Mouse (Mus musculus) neural tube, postnatal 0 days (tissue): ENCODE measurements around the gene Fbxl16. TPM values are rescaled to one million over a fixed set of nuclear protein-coding genes. Genes with fewer than 3 reads are reported as not detected.

Experiments used
- polyA plus RNA-seq: library from polyadenylated mRNA; unstranded; fragments of >200 nt; fragmentation: Nextera tagmentation; extraction: Ambion mirVana; gene quantifications from 2 replicates; pipeline ENCODE4 v1.2.1, GENCODE M21; 2015

The Fbxl16 gene
- 55.3 and 58.9 TPM in 2 replicates for polyA plus RNA-seq

DNA sequence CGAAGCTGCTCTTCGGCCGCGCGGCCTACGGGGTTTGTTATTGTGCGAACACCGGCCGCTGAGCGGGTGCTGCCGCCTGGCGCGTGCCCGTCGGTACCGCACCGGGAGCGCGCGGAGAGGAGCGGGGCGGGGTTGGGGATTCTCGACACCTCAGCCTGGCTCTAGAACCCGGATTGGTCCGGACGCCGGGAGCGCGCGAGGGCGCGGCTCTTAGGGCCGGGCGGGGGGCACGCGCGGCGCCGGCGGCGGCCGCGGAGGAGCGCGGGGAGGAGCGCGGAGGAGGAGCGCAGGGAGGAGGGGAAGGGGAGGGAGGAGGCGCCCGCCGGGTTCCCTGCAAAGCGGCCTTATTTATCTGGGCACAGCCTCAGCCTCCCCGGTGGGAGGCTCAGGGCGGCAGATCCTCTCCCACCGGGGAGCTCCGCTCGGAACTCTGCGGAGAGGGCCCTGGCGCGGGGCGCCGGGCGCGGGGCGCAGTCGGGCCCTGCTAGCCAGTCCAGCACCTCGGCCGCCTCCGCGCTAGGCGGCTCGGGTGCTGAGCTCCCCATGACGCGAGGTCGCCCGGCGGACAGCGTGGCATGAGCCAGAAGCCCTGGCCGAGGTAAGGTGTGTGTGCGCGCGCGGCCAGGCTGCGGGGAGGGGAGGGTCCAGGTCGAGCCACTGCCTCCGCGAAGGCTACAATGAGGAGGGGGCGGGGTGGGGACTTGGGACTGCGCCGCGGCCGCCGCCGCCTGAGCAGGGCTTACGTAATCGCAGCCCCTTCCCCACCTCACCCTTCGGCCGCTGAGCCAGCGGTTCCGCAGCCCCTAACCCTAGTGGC, at the start of gene Fbxl16:
Gene Fbxl16 (plus strand): TSS at position 297 of the 817 bp plus-strand sequence.

DNA sequence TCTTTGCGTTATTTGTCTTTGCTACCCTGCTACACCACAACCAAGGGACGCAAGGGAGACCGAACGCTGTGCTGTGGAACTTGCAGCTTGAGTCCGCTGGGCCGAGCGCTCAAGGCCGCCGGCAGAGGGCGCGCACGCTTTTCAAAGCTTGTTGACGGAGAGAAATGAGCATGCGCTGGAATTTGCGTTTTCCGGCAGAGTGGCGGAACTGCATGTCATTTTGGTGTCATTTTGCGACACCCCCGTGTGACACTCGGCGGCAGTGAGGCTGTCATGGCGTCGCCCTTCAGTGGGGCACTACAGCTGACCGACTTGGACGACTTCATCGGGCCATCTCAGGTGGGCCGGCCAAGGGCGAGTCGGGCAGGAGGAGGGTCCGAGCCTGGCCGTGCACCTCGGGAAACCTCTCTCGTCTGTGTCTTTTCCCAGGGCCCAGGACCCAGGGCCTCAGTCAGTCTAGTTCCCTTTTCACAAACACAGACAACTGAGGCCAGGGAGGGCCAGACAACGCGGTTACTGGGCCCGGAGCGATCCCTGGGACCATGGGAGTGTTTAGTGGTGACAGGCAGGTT, 35.2 kb upstream of the Fbxl16 start, which contains the start of gene Narfl:
Gene Narfl (plus strand): TSS at position 228 of the 572 bp plus-strand sequence.

DNA sequence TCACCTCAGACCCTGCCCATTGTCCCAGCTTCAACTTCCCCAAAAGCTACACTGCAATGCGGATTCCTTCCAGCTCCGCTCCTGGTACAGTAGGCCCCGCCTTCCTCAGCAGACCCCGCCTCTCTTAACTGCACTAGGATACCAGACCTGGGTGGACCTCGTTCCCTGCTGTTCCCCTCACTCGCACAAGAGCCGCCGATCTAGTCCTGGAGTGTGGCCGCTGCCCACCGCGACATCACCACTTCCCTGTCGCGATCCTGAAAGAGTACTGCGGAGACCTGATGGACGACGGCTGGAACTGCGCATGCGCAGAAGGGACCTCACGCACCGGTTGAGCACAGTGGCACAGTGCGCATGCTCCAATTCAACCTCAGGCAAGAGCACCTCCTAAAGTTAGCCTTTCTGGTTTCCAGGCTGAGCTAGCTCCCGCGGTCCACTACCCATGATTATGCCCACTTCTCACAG, 23.6 kb upstream of the Fbxl16 start, which contains the start of gene Haghl:
Gene Haghl (minus strand): TSS at position 393 of the 465 bp plus-strand sequence.

DNA sequence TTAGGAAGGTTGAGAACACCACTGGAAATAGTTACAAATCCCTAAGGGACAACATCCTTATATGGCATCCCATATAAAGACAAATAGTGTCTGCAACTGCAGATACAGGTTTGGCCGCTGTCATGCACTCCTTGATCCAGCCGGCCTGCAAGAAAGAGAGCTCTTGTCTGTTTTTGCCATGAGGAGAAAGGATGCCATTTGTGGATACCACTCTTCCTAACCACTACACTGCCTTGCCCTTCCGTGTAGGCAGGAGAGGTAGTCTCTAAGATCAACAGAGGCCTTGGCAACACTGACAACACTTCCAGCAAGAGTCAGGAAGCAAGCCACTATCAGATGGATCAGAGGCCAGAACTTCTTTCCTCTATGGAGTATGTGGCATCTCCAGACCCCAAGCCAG, 22.6 kb upstream of the Fbxl16 start, which contains the start of gene Ccdc78:
Gene Ccdc78 (plus strand): TSS at position 301 of the 400 bp plus-strand sequence.

DNA sequence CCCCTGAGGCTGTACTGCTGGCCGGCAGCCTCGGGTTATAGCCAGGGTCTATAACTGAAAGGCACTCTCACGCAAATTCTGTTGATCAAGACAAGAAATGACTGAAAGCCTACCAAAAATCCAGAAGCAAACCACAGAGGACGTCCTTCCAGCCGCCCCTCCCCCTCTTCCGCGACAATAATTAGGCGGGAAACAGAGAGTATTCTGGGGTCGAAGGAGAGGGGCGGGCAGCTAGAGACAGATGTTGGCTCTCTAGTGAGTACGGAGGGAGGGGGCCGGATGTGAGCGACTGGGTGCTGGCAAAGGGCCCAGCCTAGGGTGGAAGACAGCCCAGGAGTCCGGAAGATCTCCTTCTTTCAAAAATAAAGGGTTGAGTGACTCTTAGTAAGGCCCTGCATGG, 16.3 kb upstream of the Fbxl16 start, which contains the start of gene Fam173a:
Gene Fam173a (minus strand): TSS at position 287 of the 400 bp plus-strand sequence.

DNA sequence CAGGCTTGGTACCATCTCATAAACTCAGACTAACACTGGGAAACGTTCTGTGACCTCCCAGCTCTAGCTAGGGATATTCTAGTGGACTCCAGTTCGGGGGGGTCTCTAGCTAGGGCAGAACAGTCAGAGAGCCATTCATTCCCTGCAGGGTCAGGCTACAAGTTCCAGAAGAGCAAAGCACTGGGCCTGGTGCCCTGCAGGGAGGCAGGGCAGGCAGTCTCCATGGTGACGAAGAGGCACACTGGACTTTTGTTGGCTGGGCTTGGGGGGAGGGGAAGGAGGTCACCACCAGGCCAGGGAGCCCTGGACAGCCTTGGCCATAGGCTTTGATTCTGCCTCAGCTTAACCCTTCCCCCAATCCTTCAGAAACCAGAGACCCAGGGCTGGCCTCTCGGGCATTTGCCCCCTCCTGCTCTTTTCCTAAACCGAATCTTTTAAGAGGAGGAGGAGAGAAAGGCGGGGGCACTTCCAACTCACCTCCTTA, 13.2 kb upstream of the Fbxl16 start, which contains the start of gene AC134908.4:
Gene AC134908.4 (minus strand): TSS at position 51 of the 484 bp plus-strand sequence.

DNA sequence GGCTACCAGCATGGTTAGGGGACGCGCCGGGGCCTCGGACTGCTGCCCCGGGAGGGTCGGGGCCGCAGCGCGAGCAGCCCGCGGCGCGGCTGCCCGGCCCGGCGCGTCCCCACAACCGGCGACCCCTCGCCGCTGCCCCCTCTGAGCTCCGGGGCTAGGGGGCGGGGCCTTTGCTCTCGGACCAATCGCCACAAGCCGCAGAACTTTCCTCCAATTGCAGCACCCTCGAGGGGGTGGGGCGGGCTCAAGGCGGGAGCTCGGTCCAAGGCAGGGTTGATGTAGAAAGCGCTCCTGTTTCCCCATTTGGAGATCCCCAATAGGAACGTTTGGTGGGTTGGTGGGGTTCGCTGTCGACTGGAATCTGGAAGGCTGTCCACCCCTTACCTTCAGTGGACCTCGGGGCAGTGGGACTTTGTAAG, 11.9 kb upstream of the Fbxl16 start, which contains the start of gene Metrn:
Gene Metrn (minus strand): TSS at position 186 of the 419 bp plus-strand sequence.

DNA sequence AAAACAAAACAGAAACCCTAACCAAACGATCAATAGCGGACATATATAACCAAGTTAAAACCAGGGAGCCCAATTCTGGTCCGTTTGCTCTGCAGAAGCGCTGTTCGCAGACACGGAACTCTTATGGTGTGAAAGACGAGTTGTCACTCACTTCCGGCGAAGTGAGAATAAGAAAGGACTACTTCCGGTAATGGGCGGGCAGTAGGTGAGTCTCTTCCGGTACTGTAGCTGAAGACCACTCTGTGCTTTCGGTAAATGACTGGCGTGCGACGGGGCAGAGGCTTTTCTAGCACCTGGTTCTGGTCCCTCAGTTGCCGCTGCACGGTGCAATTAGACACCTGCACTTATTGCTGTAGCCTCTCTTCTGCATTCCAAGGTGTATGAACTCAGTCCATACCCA, 14.6 kb downstream of the Fbxl16 start, which contains the start of gene Wdr24:
Gene Wdr24 (plus strand): TSS at position 176 of the 400 bp plus-strand sequence.

DNA sequence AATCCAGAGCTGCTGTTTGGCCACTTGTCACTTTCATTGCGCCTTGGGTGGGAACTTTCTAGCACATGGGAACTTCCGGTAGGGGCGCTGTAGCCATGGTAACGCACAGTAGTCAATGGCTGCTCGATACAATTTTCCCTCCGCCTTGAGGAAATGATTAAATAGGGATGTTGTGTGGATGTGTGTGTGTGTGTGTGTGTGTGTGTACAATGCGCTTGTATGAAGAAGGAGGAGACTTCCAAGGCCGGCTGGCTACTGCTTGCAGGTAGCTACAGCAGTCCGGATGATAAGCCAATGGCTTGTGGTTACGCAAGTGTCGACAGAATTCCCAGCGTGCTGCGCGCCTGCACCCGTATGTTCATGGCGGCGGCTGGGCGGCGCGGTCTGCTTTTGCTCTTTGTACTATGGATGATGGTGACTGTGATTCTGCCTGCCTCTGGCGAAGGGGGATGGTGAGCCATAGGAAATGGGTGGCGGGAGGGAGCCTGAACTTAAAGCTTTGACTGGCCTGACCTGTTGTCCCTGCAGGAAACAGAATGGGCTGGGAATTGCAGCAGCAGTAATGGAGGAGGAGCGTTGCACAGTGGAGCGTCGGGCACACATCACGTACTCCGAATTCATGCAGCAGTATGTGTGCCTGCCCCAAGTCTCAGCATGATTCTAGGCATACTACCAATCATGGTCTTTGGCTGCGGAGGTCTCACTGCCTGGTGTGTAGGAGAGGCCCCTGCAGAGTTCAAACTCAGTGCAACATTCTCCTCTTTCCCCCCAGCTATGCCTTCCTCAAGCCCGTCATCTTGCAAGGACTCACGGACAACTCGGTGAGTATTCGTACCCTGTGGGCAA, 20.1 kb downstream of the Fbxl16 start, which contains the start of gene Jmjd8:
Gene Jmjd8 (plus strand): TSS at position 156 of the 846 bp plus-strand sequence.

DNA sequence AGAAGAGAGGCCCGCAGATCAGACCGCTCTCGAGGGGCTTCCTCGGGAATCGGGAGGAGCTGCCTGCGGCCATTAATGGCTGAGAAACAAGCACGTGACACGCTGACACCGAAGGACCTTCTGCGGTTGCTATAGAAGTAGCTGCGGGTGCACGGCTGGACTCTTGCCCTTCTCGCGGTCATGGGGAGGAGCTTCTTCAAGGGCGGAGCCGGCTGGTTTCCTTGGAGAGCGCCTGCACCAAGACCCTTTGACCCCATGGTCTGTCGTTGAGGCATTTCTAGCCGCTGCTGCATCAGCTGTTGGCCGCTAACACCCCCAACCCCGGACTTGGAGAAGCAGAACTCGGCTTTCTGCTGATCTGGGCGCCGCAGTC, 24.4 kb downstream of the Fbxl16 start, which contains the start of gene Stub1:
Gene Stub1 (minus strand): TSS at position 114 of the 373 bp plus-strand sequence.

DNA sequence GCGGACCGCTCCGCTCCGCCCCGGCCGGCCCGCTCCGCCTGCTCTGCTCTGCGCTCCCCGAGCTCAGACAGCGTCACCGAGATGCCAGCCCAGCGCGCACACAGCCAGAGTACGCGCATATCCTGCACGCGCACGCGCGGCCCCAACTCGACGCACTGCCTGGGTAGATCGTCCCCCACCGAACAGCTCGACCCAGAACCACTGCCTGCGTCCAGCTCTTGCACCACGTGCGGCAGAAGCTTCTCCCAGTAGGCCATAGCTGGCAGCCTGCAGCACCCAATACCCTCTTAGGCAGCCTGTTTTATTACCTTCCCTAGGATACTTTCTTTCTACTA, 28.2 kb downstream of the Fbxl16 start, which contains the start of gene Rhbdl1:
Gene Rhbdl1 (minus strand): TSS at position 220 of the 335 bp plus-strand sequence.

DNA sequence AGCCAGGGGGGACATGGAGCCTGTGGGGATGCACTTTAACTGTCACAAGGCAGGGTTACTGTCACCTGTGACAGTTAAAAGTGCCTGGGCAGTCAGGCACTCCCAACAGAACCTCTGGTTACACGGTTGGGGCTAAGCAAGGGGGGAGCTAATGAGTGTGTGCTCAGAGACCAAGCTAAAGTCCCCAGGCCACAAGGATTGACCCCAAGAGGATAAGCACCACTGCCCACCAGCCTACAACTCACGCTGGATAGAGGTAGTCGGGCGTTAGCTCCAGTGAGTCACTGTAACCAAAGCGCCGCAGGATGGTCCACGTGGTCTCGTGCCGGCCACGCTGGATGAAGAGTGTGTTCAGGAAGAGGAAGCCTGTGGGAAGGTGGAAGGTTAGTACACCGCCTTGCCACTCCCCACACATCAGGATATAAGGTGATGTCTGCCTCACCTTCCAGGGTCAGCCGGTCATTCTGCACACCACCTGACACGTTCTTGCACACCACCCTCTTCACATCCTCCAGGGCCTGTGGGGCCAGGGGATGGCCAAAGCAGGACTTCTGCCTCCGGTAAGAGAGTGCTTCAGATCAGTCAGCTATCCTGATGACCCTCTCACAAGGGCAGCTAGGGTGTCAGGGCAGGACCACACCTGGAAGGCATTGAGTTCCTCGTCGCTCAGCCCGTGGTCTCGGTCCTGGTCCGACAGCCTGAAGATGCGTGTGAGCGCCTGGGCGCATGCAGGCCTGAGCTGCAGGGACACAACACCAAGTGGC, 32.4 kb downstream of the Fbxl16 start, which contains the start of gene Gm20683:
Gene Gm20683 (minus strand): TSS at position 647 of the 764 bp plus-strand sequence.

DNA sequence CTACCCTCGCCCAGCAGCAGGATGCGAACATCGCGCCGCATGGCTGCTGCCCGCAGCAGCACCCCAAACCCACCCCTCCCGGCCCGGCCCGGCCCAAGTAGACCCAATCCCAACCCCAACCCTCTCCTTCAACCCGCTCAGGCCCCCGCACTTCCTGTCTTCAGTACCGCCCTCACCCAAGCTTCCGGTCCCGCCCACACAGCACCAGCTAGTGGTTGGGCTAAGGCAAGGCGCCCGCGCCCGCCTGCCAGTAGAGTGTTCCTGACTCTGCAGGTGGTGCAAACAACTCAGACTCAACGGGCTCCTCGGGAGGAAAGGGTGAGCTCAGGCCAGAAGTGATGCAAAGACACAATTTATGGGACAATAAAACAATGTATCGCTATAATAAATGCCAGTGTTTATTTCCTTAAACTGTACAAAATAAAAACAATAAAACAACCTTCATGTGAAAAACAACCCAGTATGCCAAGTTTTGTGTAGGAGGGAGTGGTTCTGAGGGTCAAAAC, 35.6 kb downstream of the Fbxl16 start, which contains the start of gene Rhot2:
Gene Rhot2 (minus strand): TSS at position 456 of the 506 bp plus-strand sequence.

DNA sequence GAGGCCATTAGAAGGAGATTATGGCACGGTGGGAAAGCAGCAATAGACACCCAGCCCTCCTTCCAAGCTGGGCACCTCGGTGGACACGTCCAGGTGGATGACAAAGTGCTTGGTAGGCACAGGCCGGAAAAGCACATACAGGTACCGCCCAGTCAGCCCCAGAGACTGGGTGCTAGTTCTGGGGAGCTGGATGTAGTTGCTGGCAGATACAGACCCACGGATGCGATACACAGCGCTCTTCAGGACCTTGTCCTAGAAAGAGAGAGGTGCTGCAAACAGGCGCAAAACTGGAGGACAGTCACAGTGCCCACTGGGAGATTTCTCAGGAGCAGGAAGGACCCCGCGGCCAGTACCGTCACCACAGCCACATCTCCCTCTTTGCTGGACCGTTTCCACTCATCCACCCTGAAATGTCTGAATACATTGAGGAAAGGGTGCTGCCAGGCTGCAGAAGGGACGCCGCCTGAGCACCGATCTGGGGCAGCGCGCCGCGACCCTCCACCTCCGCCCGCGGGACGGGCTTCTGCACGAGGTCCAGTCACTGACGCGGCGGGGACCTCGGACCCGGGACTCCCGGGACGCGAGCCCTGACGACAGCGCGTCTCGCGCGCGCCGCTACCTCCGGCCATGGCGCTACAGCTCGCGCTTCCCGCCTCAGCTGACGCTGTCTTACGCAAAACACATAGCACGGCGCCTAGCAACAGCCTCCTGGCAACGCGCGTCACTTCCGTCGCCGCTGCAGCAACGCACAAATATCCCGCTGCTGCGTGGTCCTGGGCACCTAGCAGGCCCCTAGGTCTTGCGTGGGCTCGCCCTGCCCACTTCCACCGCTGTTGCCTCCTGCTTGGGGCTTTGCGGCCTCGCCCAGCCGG, 52.2 kb downstream of the Fbxl16 start, which contains the start of gene Wdr90:
Gene Wdr90 (minus strand): TSS at position 670 of the 872 bp plus-strand sequence.

DNA sequence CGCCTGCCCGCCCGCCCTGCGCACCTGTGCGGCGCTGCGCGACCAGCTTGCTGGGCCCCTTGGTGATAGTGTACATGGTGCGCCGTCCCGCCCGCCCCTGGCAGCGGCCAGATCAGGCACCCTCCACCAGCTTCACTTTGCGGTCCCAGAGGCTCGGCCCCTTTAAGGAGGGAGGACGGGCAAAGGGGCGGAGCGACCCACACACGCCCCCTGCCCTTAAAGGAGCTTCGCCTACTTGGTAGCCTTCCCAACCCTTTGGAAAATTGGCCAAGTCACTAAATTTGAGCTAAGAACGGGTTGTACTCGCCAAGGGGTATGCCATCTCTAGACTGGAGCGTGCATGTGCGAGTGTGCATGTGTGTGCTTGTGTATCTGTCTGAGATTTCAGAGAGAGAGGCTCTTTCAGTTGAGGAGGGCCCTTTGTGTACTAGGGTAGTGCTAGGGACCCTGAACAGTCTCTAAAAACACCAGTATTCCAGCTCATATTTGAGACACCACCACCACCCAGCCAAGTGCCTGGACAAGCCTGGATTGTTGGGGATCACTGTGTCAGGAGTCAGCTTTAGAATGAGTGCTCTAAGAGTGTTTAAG, 59.8 kb downstream of the Fbxl16 start, which contains the start of gene Mcrip2:
Gene Mcrip2 (minus strand): TSS at position 164 of the 591 bp plus-strand sequence.

